Mouse (Mus musculus) liver, embryonic 11.5 days (tissue): ENCODE measurements around the gene Gale. TPM values are rescaled to one million over a fixed set of nuclear protein-coding genes. Genes with fewer than 3 reads are reported as not detected.

Experiments
- ATAC-seq: fragments of 200-750 bp; cut with Nextera tagmentation; replicated peaks from 2 replicates; pipeline ENCODE4 v1.8.0; 2017; ENCODE audit warnings: moderate number of reproducible peaks, mild to moderate bottlenecking, moderate TSS enrichment, moderate library complexity; ENCODE audit not compliant: low FRiP score
- DNase-seq: peaks from one replicate; pipeline ENCODE4 v3.0.0-alpha.2; 2017; ENCODE audit warnings: low spot score
- H3K27ac ChIP-seq: fragments of 300-500 bp; sonication (generic); 2 replicates; pipeline ENCODE4 v1.5.1; 2014; ENCODE audit warnings: mild to moderate bottlenecking, low read depth, low read length, control low read depth
- H3K27me3 ChIP-seq: fragments of 300-500 bp; sonication (generic); replicated peaks from 2 replicates; pipeline ENCODE4 v1.6.1; 2014; ENCODE audit warnings: low read length, mixed read lengths; ENCODE audit not compliant: control insufficient read depth, insufficient read depth
- H3K36me3 ChIP-seq: fragments of 300-500 bp; sonication (generic); 2 replicates; pipeline ENCODE4 v1.6.1; 2014; ENCODE audit warnings: mild to moderate bottlenecking, low read length, moderate library complexity, mixed read lengths; ENCODE audit not compliant: control insufficient read depth, insufficient read depth
- H3K4me1 ChIP-seq: fragments of 300-500 bp; sonication (generic); replicated peaks from 2 replicates; pipeline ENCODE4 v1.6.1; 2014; ENCODE audit warnings: low read length, mixed read lengths; ENCODE audit not compliant: control insufficient read depth, insufficient read depth
- H3K4me2 ChIP-seq: fragments of 300-500 bp; sonication (generic); 2 replicates; pipeline ENCODE4 v1.6.1; 2014; ENCODE audit warnings: mild to moderate bottlenecking, control low read depth, moderate library complexity
- H3K4me3 ChIP-seq: fragments of 300-500 bp; sonication (generic); 2 replicates; pipeline ENCODE4 v1.5.1; 2014; ENCODE audit warnings: low read depth, low read length, control low read depth
- H3K9ac ChIP-seq: fragments of 300-500 bp; sonication (generic); 2 replicates; pipeline ENCODE4 v1.6.1; 2014; ENCODE audit warnings: low read depth, low read length, control low read depth
- H3K9me3 ChIP-seq: fragments of 300-500 bp; sonication (generic); 2 replicates; pipeline ENCODE4 v1.6.1; 2016; ENCODE audit warnings: low read length, inconsistent platforms, mixed read lengths; ENCODE audit not compliant: control insufficient read depth
- WGBS: fragments of 180-500 bp; shearing (Covaris S2); extraction: QIAGEN DNeasy Blood & Tissue Kit; methylation state at CpG from one replicate; pipeline ENCODE4 v1.1.7; 2014; 5-methylcytosine and 5-hydroxymethylcytosine counted together
- polyA plus RNA-seq: library from polyadenylated mRNA; unstranded; fragments of >200 nt; fragmentation: Nextera tagmentation; extraction: Ambion mirVana; gene quantifications from 2 replicates; pipeline ENCODE4 v1.2.1, GENCODE M21; 2014

Gene Gale
- polyA plus RNA-seq, 1 experiment from 2014 or later = 49.8 TPM

DNA sequence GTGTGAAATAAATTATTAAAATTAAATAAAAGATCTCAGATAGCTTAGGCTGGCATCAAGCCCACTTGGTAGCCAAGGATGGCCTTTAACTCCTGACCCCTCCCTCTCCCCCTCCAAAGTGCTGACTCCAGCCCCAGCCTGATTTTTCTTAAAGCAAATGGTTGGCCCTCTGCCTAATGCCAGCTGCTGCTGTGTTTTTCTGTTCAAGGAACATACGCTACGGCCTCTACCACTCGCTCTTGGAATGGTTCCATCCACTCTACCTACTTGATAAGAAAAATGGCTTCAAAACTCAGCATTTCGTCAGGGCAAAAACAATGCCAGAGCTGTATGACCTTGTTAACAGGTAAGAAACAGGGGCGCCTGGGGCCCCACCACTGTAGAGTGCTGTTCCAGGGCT lies 38.2 kb upstream of the Gale start:
- 85% methylated on average over 5 of the region's 5 CpGs for WGBS
- no peak for ATAC-seq
- H3K36me3 ChIP-seq = no peaks in the 10 kb centered on the region; the same call in 1 of the 2 replicates
- H3K27me3 ChIP-seq = no peaks in the 10 kb centered on the region
- H3K4me1 ChIP-seq = peaks cover 12% of the 10 kb centered on the region
- H3K4me3 ChIP-seq = no peak overlapping the region
- no peak for DNase-seq
- no peak overlapping the region for H3K4me2 ChIP-seq
- H3K27ac ChIP-seq = no peak overlapping the region
- no peaks in the 10 kb centered on the region for H3K9me3 ChIP-seq
- no peak overlapping the region for H3K9ac ChIP-seq

GRCm38 (mm10) chr4:135926195-135926808 lies 37.2 kb upstream of the Gale start:
- no peak for ATAC-seq
- no peak overlapping the region for H3K27ac ChIP-seq
- WGBS = 73% methylated on average over 10 of the region's 10 CpGs

GRCm38 (mm10) chr4:135926861-135927260 lies 36.7 kb upstream of the Gale start:
- Histone ChIP-seq H3K27ac (no peak overlapping the region), H3K4me1 (peaks cover 7% of the 10 kb centered on the region), H3K4me3 (no peak overlapping the region), H3K27me3 (no peaks in the 10 kb centered on the region), H3K9me3 (no peaks in the 10 kb centered on the region), H3K36me3 (no peaks in the 10 kb centered on the region; the same call in 1 of the 2 replicates), H3K4me2 (no peak overlapping the region), H3K9ac (no peak overlapping the region)
- DNase-seq (no peak), ATAC-seq (no peak)
- 94% methylated on average over 3 of the region's 3 CpGs for WGBS

More at GRCm38 (mm10) chr4:135926195-135926808, 37.2 kb upstream of the Gale start:
- H3K4me2 ChIP-seq = no peak overlapping the region
- peaks cover 12% of the 10 kb centered on the region for H3K4me1 ChIP-seq
- H3K4me3 ChIP-seq = no peak overlapping the region
- DNase-seq = no peak
- H3K36me3 ChIP-seq = no peaks in the 10 kb centered on the region; the same call in 1 of the 2 replicates
- no peaks in the 10 kb centered on the region for H3K9me3 ChIP-seq
- no peak overlapping the region for H3K9ac ChIP-seq
- no peaks in the 10 kb centered on the region for H3K27me3 ChIP-seq

- ATAC-seq (no peak), DNase-seq (no peak)
- Histone ChIP-seq H3K9me3 (no peaks in the 10 kb centered on the region), H3K4me3 (no peak overlapping the region), H3K9ac (no peak overlapping the region), H3K4me1 (peaks cover 5% of the 10 kb centered on the region; the same call in 1 of the 2 replicates), H3K4me2 (no peak overlapping the region), H3K27me3 (no peaks in the 10 kb centered on the region), H3K36me3 (no peaks in the 10 kb centered on the region; the same call in 1 of the 2 replicates), H3K27ac (no peak overlapping the region)
- 90% methylated on average over 9 of the region's 9 CpGs for WGBS
Measured at GRCm38 (mm10) chr4:135928376-135928775, 35.2 kb upstream of the Gale start.

- ATAC-seq (no peak), DNase-seq (no peak)
- no peaks in the 10 kb centered on the region; the same call in 1 of the 2 replicates for H3K36me3 ChIP-seq
- H3K9me3 ChIP-seq = no peaks in the 10 kb centered on the region
- no peak overlapping the region for H3K27ac ChIP-seq
- peaks cover 11% of the 10 kb centered on the region for H3K4me1 ChIP-seq
- H3K27me3 ChIP-seq = no peaks in the 10 kb centered on the region
- H3K9ac ChIP-seq = no peak overlapping the region
- no peak overlapping the region for H3K4me3 ChIP-seq
- 85% methylated on average over 5 of the region's 5 CpGs for WGBS
- no peak overlapping the region for H3K4me2 ChIP-seq
Measured at GRCm38 (mm10) chr4:135929405-135929804, 34.1 kb upstream of the Gale start.

GRCm38 (mm10) chr4:135929828-135930227 lies 33.7 kb upstream of the Gale start:
- Histone ChIP-seq H3K4me1 (peaks cover 15% of the 10 kb centered on the region), H3K27me3 (no peaks in the 10 kb centered on the region), H3K4me3 (no peak overlapping the region), H3K36me3 (no peaks in the 10 kb centered on the region; the same call in 1 of the 2 replicates), H3K27ac (no peak overlapping the region), H3K9ac (no peak overlapping the region), H3K9me3 (no peaks in the 10 kb centered on the region), H3K4me2 (no peak overlapping the region)
- no peak for ATAC-seq
- no peak for DNase-seq
- 81% methylated on average over 9 of the region's 9 CpGs for WGBS

DNA sequence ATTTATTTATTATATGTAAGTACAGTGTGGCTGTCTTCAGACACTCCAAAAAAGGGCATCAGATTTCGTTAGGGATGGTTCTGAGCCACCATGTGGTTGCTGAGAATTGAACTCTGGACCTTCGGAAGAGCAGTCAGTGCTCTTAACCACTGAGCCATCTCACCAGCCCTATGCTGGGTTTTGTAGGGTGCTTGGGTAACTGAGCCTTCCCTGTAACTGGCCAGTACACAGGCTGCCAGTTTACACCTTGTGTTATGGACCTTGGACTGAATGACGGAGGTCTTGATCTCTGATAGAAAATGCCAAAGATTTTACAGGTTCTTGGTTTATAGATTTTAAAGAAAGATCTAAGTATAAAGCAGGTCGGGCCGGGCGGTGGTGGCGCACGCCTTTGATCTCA lies 33.3 kb upstream of the Gale start:
- ATAC-seq (no peak), DNase-seq (no peak)
- Histone ChIP-seq H3K9ac (no peak overlapping the region), H3K4me1 (peaks cover 18% of the 10 kb centered on the region), H3K27ac (no peak overlapping the region), H3K4me2 (no peak overlapping the region), H3K4me3 (no peak overlapping the region), H3K9me3 (no peaks in the 10 kb centered on the region), H3K36me3 (no peaks in the 10 kb centered on the region; the same call in 1 of the 2 replicates), H3K27me3 (no peaks in the 10 kb centered on the region)
- WGBS = 91% methylated on average over 8 of the region's 8 CpGs

DNA sequence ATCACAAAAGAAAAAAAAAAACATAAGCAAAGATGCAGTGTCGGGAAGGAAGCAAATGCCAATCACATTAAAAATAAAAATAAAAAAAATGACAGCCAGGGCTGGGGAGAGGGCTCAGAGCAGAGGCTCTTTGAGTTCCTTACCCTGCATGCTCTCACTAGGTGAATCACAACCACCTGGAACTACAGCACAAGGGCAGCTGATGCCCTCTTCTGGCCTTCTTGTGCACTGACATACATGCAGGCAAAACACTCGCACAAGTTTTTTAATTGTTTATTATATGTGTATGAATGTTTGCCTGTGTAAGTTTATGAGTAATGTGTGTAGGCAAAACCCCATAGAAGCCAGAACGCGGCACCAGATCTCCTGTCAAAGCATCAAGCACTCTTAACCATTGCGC lies 31.7 kb upstream of the Gale start:
- DNase-seq = no peak

More for the DNA sequence above, 31.7 kb upstream of the Gale start:
- WGBS = 65% methylated on average over 5 of the region's 5 CpGs
- no peak overlapping the region for H3K4me3 ChIP-seq
- H3K27ac ChIP-seq = no peak overlapping the region
- no peak overlapping the region for H3K4me2 ChIP-seq
- no peak overlapping the region for H3K9ac ChIP-seq
- no peak for ATAC-seq
- H3K27me3 ChIP-seq = no peaks in the 10 kb centered on the region
- no peaks in the 10 kb centered on the region; the same call in 1 of the 2 replicates for H3K36me3 ChIP-seq
- H3K9me3 ChIP-seq = no peaks in the 10 kb centered on the region
- peaks cover 28% of the 10 kb centered on the region for H3K4me1 ChIP-seq
